Mouse (Mus musculus) thymus, postnatal 25 days (tissue): ENCODE data around the gene Ilf2.

Source experiments
- DNase-seq: peaks from one replicate; pipeline ENCODE4 v3.0.0; 2022

The Ilf2 gene

GRCm38 (mm10) chr3:90475831-90476611 is at the start of gene Ilf2:
Ilf2 (plus strand) TSS chr3:90476126.
- peak; percentile 94 for DNase-seq

DNA sequence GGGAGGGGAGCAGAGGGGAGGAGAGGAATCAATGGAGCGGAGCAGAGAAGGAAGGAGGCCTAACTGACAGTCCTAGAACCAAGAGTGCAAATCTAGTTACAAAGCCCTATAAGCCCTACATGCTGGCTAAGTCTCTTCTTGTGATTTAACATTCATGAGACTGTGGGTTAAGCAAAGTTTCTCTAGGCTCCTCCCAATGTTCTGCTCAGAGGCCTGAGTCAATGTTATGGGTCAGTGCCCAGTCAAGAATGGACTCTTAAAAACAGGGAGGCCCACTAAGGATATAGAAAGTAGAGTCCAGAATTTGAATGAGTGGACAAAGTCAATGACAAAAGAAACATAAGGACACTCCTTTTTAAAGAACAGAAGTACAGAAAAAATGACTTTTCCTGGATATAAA is 48.4 kb upstream of the Ilf2 start:
- DNase-seq = no peak

DNA sequence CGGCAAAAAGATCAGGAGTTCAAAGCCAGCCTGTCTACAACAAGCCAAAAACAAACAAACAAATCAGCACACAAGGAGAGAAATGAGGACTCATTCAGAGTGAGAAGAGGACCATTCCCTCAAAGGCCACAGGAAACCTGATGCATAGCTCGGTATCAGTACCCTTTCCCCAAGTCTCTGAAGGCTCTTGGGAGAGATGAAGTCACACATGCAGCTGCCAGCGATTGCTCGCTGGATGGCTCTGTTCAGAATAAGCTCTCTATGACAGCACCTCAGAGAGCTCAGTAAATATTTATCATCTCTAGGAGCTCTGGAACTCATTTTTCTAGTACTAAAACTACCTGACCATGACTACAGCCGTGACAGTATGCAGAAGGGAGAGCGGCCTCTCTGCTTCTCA is 47.7 kb upstream of the Ilf2 start:
- DNase-seq = no peak

DNA sequence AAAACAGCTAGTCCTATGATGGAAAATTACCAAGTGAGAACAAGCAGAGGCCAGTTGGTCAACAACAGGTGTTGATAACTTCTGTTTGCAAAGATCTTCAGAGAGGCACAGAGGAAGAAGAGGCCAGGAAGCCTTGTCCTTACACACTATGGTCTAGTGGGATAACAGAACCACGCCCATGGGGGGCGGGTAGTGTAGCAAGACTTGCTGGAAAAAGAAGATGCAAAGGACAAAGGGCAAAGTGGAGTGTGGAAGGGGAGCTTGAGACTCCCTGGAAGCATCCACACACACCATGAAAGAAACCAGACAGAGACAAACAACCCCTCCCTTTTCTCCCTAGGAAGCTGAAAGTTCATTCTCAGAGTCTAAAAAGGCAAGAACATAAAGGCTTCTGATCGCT is 46.4 kb upstream of the Ilf2 start:
- no peak for DNase-seq

GRCm38 (mm10) chr3:90432348-90432747 is 43.6 kb upstream of the Ilf2 start:
- no peak for DNase-seq

DNA sequence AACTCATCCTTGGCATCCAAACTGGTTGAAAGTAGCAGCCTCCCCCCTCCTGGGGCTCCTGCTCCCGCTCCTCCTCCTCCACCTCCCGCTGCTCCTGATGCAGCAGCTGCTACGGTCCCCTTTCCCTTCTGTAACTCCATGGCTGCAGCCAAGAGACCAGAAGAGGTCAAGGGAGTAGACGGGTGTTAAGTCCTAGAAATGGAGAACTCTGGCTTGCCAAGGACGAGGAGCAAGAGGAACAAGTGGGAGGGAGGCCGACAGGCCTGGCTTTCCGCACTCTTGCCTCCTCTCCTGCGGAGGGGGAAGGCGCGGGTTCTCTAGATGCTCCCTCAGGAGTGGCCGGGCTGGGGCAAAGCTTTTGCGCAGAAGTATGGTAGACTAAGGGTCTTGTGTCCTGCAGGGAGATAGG is 43.1 kb upstream of the Ilf2 start:
- DNase-seq = no peak

DNA sequence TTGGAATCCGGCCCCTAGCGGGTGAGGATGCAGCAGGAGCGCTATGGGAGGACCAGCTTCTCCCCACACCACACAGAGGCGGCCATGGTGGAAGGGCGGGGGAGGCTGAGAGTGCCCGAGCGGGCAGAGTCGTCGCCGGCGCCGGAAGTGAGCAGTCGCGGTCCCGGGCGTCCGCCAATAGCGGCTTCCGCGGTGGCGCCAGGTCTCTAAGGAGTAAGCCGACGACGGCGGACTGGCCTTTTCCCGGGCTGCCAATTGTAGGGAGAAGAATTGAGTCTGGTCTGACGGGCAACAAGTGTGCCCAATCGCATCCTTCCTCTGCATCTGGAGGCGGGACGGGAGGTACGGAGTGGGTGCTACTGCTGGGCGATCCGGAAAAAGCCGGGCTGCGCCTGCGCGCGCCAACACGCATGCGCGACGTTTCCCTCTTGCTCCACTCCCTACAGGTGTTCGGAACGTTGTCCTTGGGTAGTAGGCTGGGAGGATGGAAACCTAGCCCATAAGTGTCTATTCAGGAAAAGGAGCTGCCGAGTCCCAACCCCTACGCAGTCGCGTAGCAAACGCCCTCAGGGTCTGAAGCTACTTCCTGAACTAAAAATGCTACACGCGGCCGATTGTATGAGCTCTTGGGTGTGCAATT is 42.4 kb upstream of the Ilf2 start, which contains the start of gene Ints3:
TSS of gene Ints3 (minus strand) at position 242 of the 640 bp plus-strand sequence.
- DNase-seq = peak; percentile 99

DNA sequence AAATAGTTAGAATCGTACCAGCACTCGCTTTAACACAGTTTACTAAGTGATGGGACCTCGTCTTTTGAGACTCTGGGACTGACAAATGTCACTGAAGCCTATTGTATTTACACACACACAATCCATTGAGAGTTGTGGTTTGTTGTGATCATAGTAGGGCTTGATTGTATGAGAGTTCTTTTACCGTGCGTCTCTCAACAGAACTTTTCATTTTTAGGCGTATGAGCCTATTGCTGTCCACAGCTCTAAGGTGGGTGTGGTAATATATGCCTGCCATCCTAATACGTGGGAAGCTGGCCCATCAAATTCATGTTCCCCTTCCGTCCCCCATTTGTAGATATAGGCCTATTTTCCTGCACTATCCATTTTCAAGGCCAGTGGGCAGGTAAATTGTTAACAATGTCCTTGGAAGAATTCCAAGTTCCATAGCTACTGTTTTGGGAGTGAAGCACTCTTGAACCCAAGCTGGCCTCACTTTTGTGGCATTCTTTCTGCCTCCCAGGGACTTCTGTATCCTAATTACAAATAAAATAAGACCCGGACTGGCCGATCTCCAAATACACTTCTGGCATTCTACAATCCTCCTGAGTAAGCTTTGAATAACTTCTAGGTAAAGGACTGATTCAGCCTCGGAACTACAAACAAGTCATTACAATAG is 41.7 kb upstream of the Ilf2 start:
- no peak for DNase-seq

GRCm38 (mm10) chr3:90437131-90437530 is 38.8 kb upstream of the Ilf2 start:
- DNase-seq = no peak

DNA sequence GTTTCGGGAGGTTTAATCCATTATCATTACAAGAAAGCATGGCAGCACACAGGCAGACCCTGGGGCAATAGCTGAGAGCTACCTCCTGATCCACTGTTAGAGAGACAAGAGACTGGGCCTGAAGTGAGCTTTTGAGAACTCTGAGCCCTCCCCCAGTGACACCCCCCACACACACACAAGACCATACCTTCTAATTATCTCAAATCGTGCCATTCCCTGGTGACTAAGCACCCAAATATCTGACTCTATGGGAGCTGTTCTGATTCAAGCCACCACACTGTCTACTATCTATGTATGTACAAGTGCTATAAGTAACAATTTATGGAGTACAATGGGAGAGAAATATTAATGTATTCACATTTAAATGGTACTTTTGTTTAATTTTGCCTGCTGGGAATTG is 35.2 kb upstream of the Ilf2 start:
- DNase-seq = no peak

- no peak for DNase-seq
Measured at GRCm38 (mm10) chr3:90443977-90444376, 31.9 kb upstream of the Ilf2 start.

DNA sequence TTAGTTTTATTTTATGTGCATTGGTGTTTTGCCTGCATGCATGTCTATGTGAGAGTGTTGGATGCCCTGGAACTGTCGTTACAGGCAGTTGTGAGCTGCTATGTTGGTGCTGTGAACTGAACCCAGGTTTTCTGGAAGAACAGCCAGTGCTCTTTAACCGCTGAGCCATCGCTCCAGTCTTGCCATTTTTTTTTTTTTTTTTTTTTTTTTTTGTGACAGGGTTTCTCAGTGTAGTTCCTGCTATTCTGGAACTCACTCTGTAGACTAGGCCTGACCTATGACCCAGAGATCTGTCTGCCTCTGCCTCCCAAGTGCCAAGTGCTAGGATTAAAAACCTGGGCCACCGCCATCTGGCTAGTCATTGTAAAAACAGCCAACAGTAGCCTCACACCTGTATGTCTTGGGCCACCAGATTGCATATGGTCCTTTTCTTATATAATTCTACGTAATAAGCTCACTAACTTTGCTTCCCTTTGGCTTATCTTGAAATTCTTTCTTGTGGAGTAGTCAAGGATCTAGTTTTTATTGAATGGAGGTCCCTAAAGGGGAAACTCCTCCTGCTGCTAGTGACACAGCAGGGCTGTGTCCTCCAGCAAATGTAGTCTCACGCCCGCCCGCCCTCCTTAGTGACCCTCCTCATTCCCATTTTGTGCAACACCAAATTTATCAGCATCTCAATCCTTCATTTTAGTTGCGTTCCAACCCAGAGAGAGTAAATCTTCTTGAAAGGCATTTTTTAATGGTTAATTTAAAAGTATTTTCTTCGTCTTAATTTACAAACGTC is 30.3 kb upstream of the Ilf2 start:
- DNase-seq = no peak

DNA sequence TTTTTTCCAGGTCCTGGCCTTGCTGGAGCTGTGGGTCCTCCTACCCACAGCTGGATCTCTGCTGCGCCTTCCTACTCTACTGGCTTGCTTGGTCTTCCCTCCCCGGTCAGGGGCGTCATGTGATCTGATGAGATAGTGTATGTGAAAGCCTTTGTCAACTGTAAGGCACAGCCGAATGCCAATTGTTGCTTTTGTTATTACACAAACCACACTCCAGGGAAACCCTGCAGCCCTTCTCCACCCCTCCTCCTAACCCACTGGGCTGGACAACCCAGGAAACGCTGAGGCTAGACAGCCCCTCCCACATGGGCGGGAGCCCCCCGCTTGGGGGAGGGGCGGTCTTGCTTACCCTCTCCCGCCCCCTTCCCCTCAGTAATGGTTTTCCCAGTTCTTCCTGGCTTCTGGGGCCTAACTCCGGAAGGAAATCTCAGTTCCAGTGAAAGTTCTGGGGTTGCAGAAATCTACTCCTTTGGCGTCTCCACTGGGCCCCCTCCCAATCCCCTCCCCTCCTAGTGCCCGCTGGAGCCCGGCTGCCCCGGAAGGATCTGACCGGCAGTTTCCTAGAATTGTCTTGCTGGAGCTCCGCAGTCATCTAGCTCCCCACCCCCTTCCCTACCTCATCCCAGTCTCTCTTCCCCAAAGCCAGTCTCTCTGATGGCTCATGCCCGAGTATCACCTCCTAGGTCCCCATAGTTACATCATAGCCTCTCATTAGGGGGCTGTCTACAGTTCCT is 29.4 kb upstream of the Ilf2 start:
- peak; percentile 66 for DNase-seq

GRCm38 (mm10) chr3:90447123-90447494 is 28.8 kb upstream of the Ilf2 start:
- DNase-seq = no peak

DNA sequence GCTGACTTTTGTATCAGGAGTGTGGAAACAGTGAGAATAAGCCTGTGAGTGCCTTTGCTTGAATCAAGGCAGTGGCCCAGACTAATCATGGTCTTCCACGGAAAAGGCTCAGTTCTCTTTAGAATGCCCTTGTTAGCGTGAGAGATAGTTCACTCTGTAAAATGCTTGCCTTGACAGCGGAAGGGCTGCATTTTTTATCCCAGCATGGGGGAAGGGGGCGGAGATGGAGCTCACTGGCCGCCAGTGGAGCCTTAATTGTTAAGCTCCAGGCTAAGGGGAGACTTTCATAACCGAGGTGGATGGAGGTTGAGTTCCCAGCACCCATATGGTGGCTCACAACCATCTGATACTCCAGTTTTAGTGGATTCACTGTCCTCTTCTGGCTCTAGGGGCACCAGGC is 27.3 kb upstream of the Ilf2 start:
- no peak for DNase-seq

GRCm38 (mm10) chr3:90450874-90451273 is 25.1 kb upstream of the Ilf2 start:
- DNase-seq = no peak

GRCm38 (mm10) chr3:90451396-90452095 is 24.4 kb upstream of the Ilf2 start:
- DNase-seq = no peak

DNA sequence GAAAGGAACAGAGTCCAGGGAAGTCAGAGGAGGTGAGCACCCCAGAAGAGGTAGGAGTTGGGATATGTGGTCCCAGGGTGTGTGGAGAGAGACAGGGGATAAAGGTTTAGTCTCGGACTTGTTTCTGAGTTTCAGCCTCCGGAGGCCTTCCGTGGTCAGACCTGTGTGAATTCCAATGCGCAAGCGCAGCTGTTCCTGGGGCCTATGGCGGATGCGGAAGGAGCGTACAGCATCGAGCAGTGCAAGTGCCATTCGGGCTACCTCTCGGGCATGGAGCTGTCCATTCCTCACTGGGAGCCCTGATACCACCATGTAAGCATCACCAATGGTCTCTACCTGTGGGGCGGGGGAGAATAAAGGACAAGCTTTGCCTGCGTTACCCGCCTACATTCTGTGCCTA is 21.0 kb upstream of the Ilf2 start:
- DNase-seq = no peak

DNA sequence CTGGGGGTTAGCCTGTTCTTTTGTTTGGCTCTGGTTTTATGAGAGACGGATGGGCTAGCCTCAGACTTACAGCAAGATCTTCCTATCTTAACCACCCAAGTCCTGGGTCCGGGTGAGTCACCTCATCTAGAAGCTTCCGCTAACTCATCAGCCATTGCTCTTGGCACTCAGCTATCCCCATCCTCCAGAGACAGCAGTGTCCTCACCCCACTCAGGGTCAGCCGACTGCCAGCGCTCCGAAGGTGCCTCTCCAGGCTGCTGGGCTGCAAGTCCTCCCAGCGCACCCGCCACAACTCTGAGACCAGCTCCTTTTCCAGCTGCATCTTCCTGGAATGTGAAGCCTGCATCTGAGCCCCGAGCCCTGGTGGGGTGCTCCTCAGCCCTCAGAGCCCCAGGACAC is 16.2 kb upstream of the Ilf2 start:
- DNase-seq = no peak

- no peak for DNase-seq
Measured at GRCm38 (mm10) chr3:90460315-90460714, 15.6 kb upstream of the Ilf2 start.

DNA sequence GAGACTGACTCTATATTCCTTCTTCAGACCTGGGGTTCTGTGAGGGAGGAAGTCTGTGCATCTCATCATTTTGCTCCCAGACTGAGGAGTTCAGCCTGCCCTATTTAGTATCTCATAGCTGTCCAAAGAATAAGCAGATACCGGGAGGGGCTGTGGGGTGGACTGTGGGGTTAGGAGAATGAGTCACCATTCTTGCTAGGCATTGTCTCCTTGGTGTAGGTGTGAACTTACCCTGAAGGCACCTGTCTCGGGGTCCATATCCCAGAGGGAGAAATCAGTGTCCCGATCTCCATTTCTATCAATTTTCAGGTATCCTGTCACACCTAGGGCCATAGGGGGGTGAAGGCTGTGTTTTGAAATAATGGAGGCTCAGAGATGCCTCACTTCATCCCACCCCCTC is 14.0 kb upstream of the Ilf2 start:
- DNase-seq = no peak

DNA sequence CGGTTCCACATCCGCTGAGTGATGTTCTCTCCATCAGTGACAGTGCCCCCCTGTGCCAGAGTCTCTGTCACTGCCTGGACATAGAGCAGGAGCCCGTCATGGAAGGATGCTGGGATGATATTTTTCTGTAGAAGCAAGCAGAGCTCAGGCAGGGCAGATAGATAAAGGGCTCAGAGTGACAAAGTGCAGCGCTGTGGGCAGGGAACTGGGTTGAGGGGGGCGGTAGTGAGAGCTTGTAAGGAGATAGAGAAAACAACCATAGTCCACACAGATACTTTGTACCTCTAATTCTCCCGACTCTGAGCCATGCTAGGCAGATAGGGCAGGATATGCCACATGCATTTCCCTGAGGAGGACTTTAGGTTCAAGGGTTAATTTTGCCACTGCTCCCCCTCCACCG is 13.3 kb upstream of the Ilf2 start:
- no peak for DNase-seq
